Mouse (Mus musculus) heart, embryonic 11.5 days (tissue): ENCODE data around the gene Gm10837. TPM values are rescaled to one million over a fixed set of nuclear protein-coding genes. Genes with fewer than 3 reads are reported as not detected.

Experiments used
- ATAC-seq: fragments of 200-750 bp; cut with Nextera tagmentation; replicated peaks from 2 replicates; pipeline ENCODE4 v1.8.0; 2017; ENCODE audit warnings: moderate library complexity; ENCODE audit not compliant: insufficient number of reproducible peaks, low FRiP score, low TSS enrichment
- H3K27ac ChIP-seq: fragments of 300-500 bp; sonication (generic); 2 replicates; pipeline ENCODE4 v1.5.1; 2014; ENCODE audit warnings: mild to moderate bottlenecking, low read depth, low read length
- H3K27me3 ChIP-seq: fragments of 300-500 bp; sonication (generic); 2 replicates; pipeline ENCODE4 v1.6.1; 2014; ENCODE audit warnings: mild to moderate bottlenecking, low read length, mixed read lengths; ENCODE audit not compliant: control insufficient read depth, insufficient read depth
- H3K36me3 ChIP-seq: fragments of 300-500 bp; sonication (generic); 2 replicates; pipeline ENCODE4 v1.6.1; 2014; ENCODE audit warnings: mild to moderate bottlenecking, low read length, moderate library complexity, mixed read lengths; ENCODE audit not compliant: control insufficient read depth, insufficient read depth
- H3K4me1 ChIP-seq: fragments of 300-500 bp; sonication (generic); 2 replicates; pipeline ENCODE4 v1.6.1; 2014; ENCODE audit warnings: low read length; ENCODE audit not compliant: control insufficient read depth, insufficient read depth
- H3K4me2 ChIP-seq: fragments of 300-500 bp; sonication (generic); 2 replicates; pipeline ENCODE4 v1.6.1; 2014; ENCODE audit warnings: mild to moderate bottlenecking, moderate library complexity
- H3K4me3 ChIP-seq: fragments of 300-500 bp; sonication (generic); 2 replicates; pipeline ENCODE4 v1.5.1; 2014; ENCODE audit warnings: low read depth, low read length
- H3K9ac ChIP-seq: fragments of 300-500 bp; sonication (generic); 2 replicates; pipeline ENCODE4 v1.6.1; 2014; ENCODE audit warnings: mild to moderate bottlenecking, low read depth, low read length, moderate library complexity
- H3K9me3 ChIP-seq: fragments of 300-500 bp; sonication (generic); replicated peaks from 2 replicates; pipeline ENCODE4 v1.6.1; 2016; ENCODE audit warnings: low read length; ENCODE audit not compliant: control insufficient read depth
- WGBS: fragments of 180-500 bp; shearing (Covaris S2); extraction: QIAGEN DNeasy Blood & Tissue Kit; methylation state at CpG from one replicate; pipeline ENCODE4 v1.1.7; 2014; ENCODE audit not compliant: insufficient replicate concordance; 5-methylcytosine and 5-hydroxymethylcytosine counted together
- polyA plus RNA-seq: library from polyadenylated mRNA; unstranded; fragments of >200 nt; fragmentation: Nextera tagmentation; extraction: Ambion mirVana; gene quantifications from 2 replicates; pipeline ENCODE4 v1.2.1, GENCODE M21; 2014

Gm10837 gene
- polyA plus RNA-seq, 1 experiment from 2014 or later, result 0.10 TPM

DNA sequence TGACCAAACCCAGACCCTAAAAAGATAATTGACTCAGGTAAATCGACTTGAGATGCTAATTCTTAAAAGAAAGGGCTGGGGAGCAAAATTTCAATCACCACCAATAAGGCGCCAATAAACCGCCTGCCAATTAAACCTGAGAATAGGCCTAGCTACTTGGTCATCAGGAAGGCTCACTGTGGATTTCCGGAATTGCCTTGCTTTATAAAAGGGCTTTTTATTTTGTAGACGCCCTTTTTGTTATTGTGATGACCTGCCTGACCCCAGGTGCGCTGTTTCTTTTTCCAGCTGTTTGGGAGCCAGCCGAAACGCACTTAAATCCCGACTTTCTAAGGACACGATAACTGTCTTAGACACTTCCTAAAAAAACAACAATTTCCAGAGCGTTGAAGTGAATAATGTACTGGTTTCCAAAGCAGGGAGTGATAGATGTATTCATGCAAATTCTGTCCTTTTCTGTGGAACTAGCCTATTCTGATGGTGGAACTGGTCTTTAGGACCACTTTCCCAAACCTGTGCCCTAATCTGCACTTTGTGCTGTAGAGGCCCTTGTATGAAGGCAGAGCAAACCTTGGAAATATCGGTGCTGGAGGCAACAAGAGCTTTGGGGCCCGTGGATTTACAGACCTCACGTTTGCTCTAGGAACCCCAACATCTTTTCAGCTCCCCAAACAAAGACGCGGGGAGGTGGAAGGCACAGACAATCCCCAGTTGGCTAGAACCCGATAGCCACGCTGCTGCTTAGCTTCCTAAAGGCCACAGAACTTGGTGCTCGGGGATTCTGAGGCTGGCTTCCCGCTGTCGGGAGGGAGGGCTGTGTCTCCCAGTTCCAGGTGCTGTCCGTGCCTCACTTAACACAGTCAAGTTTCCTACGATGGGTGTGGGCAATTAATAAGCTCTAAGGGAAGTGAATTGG, 22.2 kb upstream of the Gm10837 start:
- 7% methylated on average over 23 of the region's 23 CpGs for WGBS
- Histone ChIP-seq H3K4me1 (peaks cover 14% of the 10 kb centered on the region; the same call in 1 of the 2 replicates), H3K27ac (no peak overlapping the region), H3K27me3 (peaks cover 96% of the 10 kb centered on the region), H3K9ac (no peak overlapping the region), H3K9me3 (no peaks in the 10 kb centered on the region), H3K4me2 (no peak overlapping the region), H3K4me3 (no peak overlapping the region), H3K36me3 (no peaks in the 10 kb centered on the region)
- ATAC-seq, result no peak

- Histone ChIP-seq H3K36me3 (no peaks in the 10 kb centered on the region), H3K27ac (no peak overlapping the region), H3K4me2 (no peak overlapping the region), H3K4me1 (peaks cover 11% of the 10 kb centered on the region; the same call in 1 of the 2 replicates), H3K9me3 (no peaks in the 10 kb centered on the region), H3K9ac (no peak overlapping the region), H3K27me3 (peaks cover 96% of the 10 kb centered on the region), H3K4me3 (no peak overlapping the region)
- WGBS, result 2% methylated on average over 28 of the region's 28 CpGs
- no peak for ATAC-seq
These were observed 21.2 kb upstream of the Gm10837 start for GRCm38 (mm10) chr14:122468971-122469755.

GRCm38 (mm10) chr14:122471449-122472085, 18.8 kb upstream of the Gm10837 start:
- no peak overlapping the region for H3K4me2 ChIP-seq
- H3K27me3 ChIP-seq, result peaks cover 96% of the 10 kb centered on the region

DNA sequence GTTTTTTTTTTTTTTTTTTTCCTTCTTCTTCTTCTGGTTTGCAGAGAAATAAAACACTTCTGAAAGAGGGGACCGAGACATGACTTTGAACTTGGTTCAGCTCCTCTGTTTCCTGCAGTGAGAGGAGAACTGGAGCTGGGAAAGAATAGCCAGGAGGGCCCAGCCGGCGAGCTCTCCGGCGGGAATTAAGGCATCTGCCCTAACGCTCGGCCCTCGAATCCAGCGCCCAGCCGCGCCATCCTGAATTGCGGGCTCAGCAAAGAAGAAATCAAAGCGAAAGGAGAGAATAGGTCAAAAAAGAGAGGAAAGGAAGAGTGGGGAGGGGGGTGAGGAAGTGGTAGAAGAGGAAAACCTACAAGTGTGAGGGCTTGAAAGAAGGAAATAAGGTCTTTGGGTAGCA, 18.2 kb upstream of the Gm10837 start:
- Histone ChIP-seq H3K4me3 (no peak overlapping the region), H3K4me1 (peaks cover 17% of the 10 kb centered on the region), H3K27ac (no peak overlapping the region), H3K36me3 (no peaks in the 10 kb centered on the region), H3K9ac (no peak overlapping the region), H3K9me3 (no peaks in the 10 kb centered on the region), H3K4me2 (no peak overlapping the region), H3K27me3 (peaks cover 96% of the 10 kb centered on the region)
- ATAC-seq, result no peak
- WGBS, result 2% methylated on average over 13 of the region's 13 CpGs

More at GRCm38 (mm10) chr14:122471449-122472085, 18.8 kb upstream of the Gm10837 start:
- no peak for ATAC-seq
- no peak overlapping the region for H3K27ac ChIP-seq
- peaks cover 17% of the 10 kb centered on the region for H3K4me1 ChIP-seq
- no peaks in the 10 kb centered on the region for H3K36me3 ChIP-seq
- H3K4me3 ChIP-seq, result no peak overlapping the region
- H3K9me3 ChIP-seq, result no peaks in the 10 kb centered on the region
- WGBS, result 10% methylated on average over 31 of the region's 31 CpGs
- no peak overlapping the region for H3K9ac ChIP-seq

DNA sequence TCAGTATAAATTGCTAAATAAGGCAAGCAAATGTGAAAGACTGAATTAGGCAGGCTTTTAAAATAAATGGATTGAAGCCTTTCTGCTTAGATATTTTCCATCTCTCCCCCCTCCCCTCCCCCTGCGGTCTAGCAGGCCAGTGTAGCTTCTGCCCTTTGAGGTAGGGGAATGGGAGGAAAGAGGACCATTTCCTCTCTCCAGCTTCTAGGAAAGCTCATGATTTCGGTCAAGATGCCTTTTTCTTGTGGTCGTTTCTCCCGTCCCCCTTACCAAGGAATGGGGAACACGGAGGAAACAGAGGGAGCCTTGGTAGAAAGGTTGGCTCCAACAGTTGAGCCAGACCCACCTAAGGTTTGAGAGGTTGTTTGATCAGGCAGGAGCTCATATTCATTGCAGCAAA, 17.7 kb upstream of the Gm10837 start:
- Histone ChIP-seq H3K27ac (no peak overlapping the region), H3K4me2 (no peak overlapping the region), H3K4me1 (peaks cover 17% of the 10 kb centered on the region), H3K9ac (no peak overlapping the region), H3K36me3 (no peaks in the 10 kb centered on the region), H3K9me3 (no peaks in the 10 kb centered on the region), H3K27me3 (peaks cover 96% of the 10 kb centered on the region), H3K4me3 (no peak overlapping the region)
- no peak for ATAC-seq
- WGBS, result 0% methylated on average over 5 of the region's 5 CpGs

DNA sequence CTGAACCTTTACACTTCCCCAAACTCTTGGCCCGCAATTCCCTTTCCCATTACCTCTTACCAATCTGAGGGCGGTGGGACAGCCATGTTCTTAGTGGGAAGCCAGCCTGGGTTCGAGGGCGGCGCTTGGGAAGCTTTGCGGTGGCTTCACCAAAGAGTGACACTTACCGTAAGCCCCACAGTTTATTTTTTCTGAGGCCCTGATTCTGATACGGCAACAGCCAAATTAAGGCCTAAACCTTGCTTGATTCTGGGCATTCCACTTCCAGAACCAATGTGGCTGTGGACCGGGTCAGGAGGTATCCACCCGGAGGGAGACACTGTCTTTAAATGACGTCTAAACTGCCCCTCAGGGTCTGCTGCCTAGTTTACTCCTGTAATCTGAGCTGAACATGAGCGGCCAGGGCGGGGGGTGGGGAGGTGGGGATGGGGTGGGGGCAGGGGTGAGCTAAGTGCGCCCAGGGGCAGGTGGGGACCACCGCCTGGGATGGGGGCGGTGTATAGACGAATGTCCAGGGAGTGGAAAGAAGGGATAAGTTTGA, 17.1 kb upstream of the Gm10837 start:
- H3K27ac ChIP-seq, result no peak overlapping the region
- 1% methylated on average over 17 of the region's 17 CpGs for WGBS
- ATAC-seq, result no peak

DNA sequence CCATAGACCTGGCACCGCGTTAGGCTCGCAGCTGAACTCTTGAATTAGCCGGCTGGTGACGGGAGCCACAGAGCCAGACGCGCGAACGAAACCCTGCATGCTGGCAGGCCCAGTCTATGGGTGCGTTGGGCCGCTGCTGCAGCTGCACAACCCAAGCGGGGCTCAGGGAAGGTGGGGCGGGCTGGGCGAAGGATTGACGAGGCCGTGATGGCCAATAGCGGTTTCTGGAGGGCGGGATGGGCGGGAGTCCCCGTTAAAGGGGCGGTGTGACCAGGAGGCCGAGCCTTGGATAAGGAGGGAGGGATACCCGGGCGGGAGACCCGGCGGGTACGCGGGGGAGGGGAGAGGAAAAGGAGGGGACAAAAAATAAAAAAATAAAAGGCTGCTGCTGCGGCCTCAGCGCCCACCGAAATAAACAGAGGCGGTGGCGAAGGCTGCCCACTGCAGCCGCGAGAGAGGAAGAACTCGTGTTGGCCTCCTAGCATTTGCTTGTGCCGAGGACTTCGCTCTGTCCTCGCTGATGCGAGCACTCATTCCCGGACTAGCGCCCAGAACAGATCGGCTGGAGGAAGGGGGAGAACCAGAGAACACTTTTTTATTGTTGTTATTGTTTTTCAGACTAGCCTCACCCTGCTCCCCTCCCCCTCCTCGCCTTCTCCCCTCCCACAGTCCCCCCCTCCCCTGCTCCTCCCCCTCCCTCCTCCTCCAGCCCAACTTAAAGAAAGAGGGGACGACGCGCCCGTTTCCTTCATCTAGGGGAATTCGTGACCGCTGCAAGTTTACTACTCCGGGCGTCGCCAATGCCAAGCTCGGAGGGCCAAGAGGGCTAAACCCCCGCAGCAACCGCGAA, 16.1 kb upstream of the Gm10837 start:
- peaks cover 96% of the 10 kb centered on the region for H3K27me3 ChIP-seq

More for the DNA sequence above, 17.1 kb upstream of the Gm10837 start:
- H3K4me2 ChIP-seq, result no peak overlapping the region
- H3K4me1 ChIP-seq, result peaks cover 17% of the 10 kb centered on the region
- H3K36me3 ChIP-seq, result no peaks in the 10 kb centered on the region
- peaks cover 97% of the 10 kb centered on the region for H3K27me3 ChIP-seq
- H3K9ac ChIP-seq, result no peak overlapping the region
- H3K9me3 ChIP-seq, result no peaks in the 10 kb centered on the region
- H3K4me3 ChIP-seq, result no peak overlapping the region

More for the DNA sequence above, 16.1 kb upstream of the Gm10837 start:
- Histone ChIP-seq H3K4me3 (peak overlapping the region; percentile 44), H3K9me3 (no peaks in the 10 kb centered on the region), H3K36me3 (no peaks in the 10 kb centered on the region), H3K4me1 (peaks cover 22% of the 10 kb centered on the region), H3K9ac (no peak overlapping the region), H3K4me2 (peak overlapping the region; percentile 82), H3K27ac (no peak overlapping the region)
- 1% methylated on average over 57 of the region's 57 CpGs for WGBS
- ATAC-seq, result 0 out of 2 replicates have a peak, but pooled peaks have one; percentile 28
